ENCODE assay signal across 19 mouse cellular contexts in the genomic region with DNA sequence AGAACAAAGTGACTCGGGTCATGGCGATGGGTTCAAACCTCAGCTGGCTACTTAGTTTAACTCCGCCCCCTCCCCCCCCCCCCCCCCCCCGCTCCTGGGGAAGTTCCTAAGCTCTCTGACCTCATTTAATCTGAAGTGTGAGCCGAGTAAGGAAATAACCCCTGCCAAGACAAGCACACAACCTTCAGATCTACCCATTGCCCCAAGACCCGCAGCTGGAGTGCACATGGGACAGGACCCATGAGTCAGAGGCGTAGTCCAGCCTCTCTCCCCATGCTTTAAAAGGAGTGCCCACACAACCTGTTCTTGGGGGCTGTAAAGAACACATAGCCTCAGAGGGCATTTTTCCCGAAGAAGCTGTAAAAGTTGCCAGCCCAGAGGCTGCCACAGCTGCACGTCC. TPM values are rescaled to one million over a fixed set of nuclear protein-coding genes. Genes with fewer than 3 reads are reported as not detected.
DNase-seq lines count a peak whose midpoint lies in the region; ATAC-seq lines count a peak whose summit lies in the region.
"Had no signal": no experiment of that assay in that cellular context is flagged by ENCODE, and none has a peak within 500 bp of the region (broad histone marks: within the 10 kb centered on the region; RNA-seq: fewer than 3 reads in every experiment).

No protein-coding gene starts in this region.

- no peaks in the 10 kb centered on the region for H3K27me3 ChIP-seq in heart, embryonic 11.5 days (ENCODE audit: control insufficient read depth, insufficient read depth, low read length)
- H3K27me3 ChIP-seq in midbrain, embryonic 14.5 days (ENCODE audit: control insufficient read depth, insufficient read depth, low read length) = no peaks in the 10 kb centered on the region
- H3K27me3 ChIP-seq in midbrain, embryonic 11.5 days (ENCODE audit: control insufficient read depth, insufficient read depth, low read length) = no peaks in the 10 kb centered on the region
- H3K27me3 ChIP-seq in intestine, embryonic 16.5 days (replicated peaks; ENCODE audit: control insufficient read depth, insufficient read depth, low read length) = no peaks in the 10 kb centered on the region
- no peaks in the 10 kb centered on the region for H3K27me3 ChIP-seq in stomach, embryonic 14.5 days (ENCODE audit: control insufficient read depth, insufficient read depth, low read length)
- H3K27me3 ChIP-seq: forebrain, embryonic 13.5 days; Patski had no signal

- WGBS in heart, embryonic 11.5 days (ENCODE audit: insufficient replicate concordance) = 39% methylated on average over 8 of the region's 9 CpGs
- WGBS in midbrain, embryonic 14.5 days = 65% methylated on average over 7 of the region's 9 CpGs
- WGBS in midbrain, embryonic 11.5 days = 73% methylated on average over 5 of the region's 9 CpGs
- 53% methylated on average over 8 of the region's 9 CpGs for WGBS in intestine, embryonic 16.5 days
- 68% methylated on average over 7 of the region's 9 CpGs for WGBS in stomach, embryonic 14.5 days

- intact Hi-C loops in heart, postnatal 25 days (cut with DNase I) = no loop called here

- DNase-seq in heart, postnatal 25 days (ENCODE audit: low spot score) = no peak
- no peak for DNase-seq in midbrain, embryonic 14.5 days
- no peak for DNase-seq in midbrain, embryonic 11.5 days (ENCODE audit: low spot score, missing footprints)
- DNase-seq: adrenal gland, postnatal 14 days; B cell, adult 2 months; cerebellum, adult 11 months; embryo, embryonic 11 days; gastrocnemius, postnatal 25 days; kidney, adult 8-10 months; right cerebral cortex, postnatal 4 days had no signal

- ATAC-seq in heart, embryonic 11.5 days (replicated peaks; ENCODE audit: insufficient number of reproducible peaks, low FRiP score, low TSS enrichment) = no peak
- ATAC-seq in midbrain, embryonic 14.5 days (ENCODE audit: low FRiP score, low TSS enrichment) = no peak
- no peak for ATAC-seq in midbrain, embryonic 11.5 days (ENCODE audit: low FRiP score)
- ATAC-seq in intestine, embryonic 16.5 days = no peak
- ATAC-seq in stomach, embryonic 14.5 days (ENCODE audit: insufficient number of reproducible peaks, insufficient read depth, low FRiP score, low read depth) = no peak
- no peak for ATAC-seq in activated CD4-positive, CD25-positive, alpha-beta regulatory T cell, adult 4 months
- ATAC-seq in frontal cortex, adult (ENCODE audit: low TSS enrichment) = no peak
- ATAC-seq: forebrain, embryonic 13.5 days; Patski had no signal

- no peak overlapping the region for H3K27ac ChIP-seq in heart, embryonic 11.5 days (ENCODE audit: low read depth, low read length)
- H3K27ac ChIP-seq in midbrain, embryonic 14.5 days (replicated peaks; ENCODE audit: low read depth, low read length) = no peak overlapping the region
- no peak overlapping the region for H3K27ac ChIP-seq in midbrain, embryonic 11.5 days (ENCODE audit: low read depth, low read length)
- H3K27ac ChIP-seq in intestine, embryonic 16.5 days (ENCODE audit: low read length) = no peak overlapping the region
- no peak overlapping the region for H3K27ac ChIP-seq in stomach, embryonic 14.5 days (ENCODE audit: low read length)
- H3K27ac ChIP-seq: forebrain, embryonic 13.5 days had no signal

- H3K9me3 ChIP-seq in heart, embryonic 11.5 days (replicated peaks; ENCODE audit: control insufficient read depth, low read length) = no peaks in the 10 kb centered on the region
- no peaks in the 10 kb centered on the region for H3K9me3 ChIP-seq in midbrain, embryonic 14.5 days (ENCODE audit: control insufficient read depth, low read length)
- no peaks in the 10 kb centered on the region for H3K9me3 ChIP-seq in midbrain, embryonic 11.5 days (ENCODE audit: control insufficient read depth, low read length)
- no peaks in the 10 kb centered on the region for H3K9me3 ChIP-seq in intestine, embryonic 16.5 days (ENCODE audit: control insufficient read depth, low read length)
- H3K9me3 ChIP-seq in stomach, embryonic 14.5 days (ENCODE audit: control insufficient read depth, low read depth, low read length) = no peaks in the 10 kb centered on the region
- H3K9me3 ChIP-seq: forebrain, embryonic 13.5 days had no signal

- no peak overlapping the region for H3K4me3 ChIP-seq in heart, embryonic 11.5 days (ENCODE audit: low read depth, low read length)
- H3K4me3 ChIP-seq in midbrain, embryonic 14.5 days (replicated peaks; ENCODE audit: low read depth, low read length) = no peak overlapping the region
- H3K4me3 ChIP-seq in midbrain, embryonic 11.5 days (ENCODE audit: low read depth, low read length) = no peak overlapping the region
- no peak overlapping the region for H3K4me3 ChIP-seq in intestine, embryonic 16.5 days (ENCODE audit: low read length)
- H3K4me3 ChIP-seq in stomach, embryonic 14.5 days (ENCODE audit: low read depth, low read length) = no peak overlapping the region
- H3K4me3 ChIP-seq: forebrain, embryonic 13.5 days had no signal

- peak overlapping the region; percentile 45 for H3K4me2 ChIP-seq in heart, embryonic 11.5 days
- H3K4me2 ChIP-seq in midbrain, embryonic 14.5 days (ENCODE audit: low read length) = peak overlapping the region; percentile 21; the same call in 1 of the 2 replicates
- no peak overlapping the region for H3K4me2 ChIP-seq in midbrain, embryonic 11.5 days
- H3K4me2 ChIP-seq in intestine, embryonic 16.5 days (ENCODE audit: low read depth, low read length) = peak overlapping the region; percentile 20
- H3K4me2 ChIP-seq in stomach, embryonic 14.5 days (replicated peaks; ENCODE audit: low read depth, low read length) = peak overlapping the region; percentile 23

- no peaks in the 10 kb centered on the region for H3K36me3 ChIP-seq in heart, embryonic 11.5 days (ENCODE audit: control insufficient read depth, insufficient read depth, low read length)
- no peaks in the 10 kb centered on the region for H3K36me3 ChIP-seq in midbrain, embryonic 14.5 days (ENCODE audit: control insufficient read depth, insufficient read depth, low read length)
- no peaks in the 10 kb centered on the region for H3K36me3 ChIP-seq in midbrain, embryonic 11.5 days (ENCODE audit: control insufficient read depth, insufficient read depth, low read length)
- no peaks in the 10 kb centered on the region for H3K36me3 ChIP-seq in intestine, embryonic 16.5 days (ENCODE audit: control insufficient read depth, insufficient read depth, low read length)
- H3K36me3 ChIP-seq in stomach, embryonic 14.5 days (ENCODE audit: control insufficient read depth, insufficient read depth, low read length) = no peaks in the 10 kb centered on the region

- no peak overlapping the region for H3K9ac ChIP-seq in heart, embryonic 11.5 days (ENCODE audit: low read depth, low read length)
- H3K9ac ChIP-seq in midbrain, embryonic 14.5 days (replicated peaks; ENCODE audit: low read length) = no peak overlapping the region
- H3K9ac ChIP-seq in midbrain, embryonic 11.5 days (ENCODE audit: low read length) = no peak overlapping the region
- H3K9ac ChIP-seq in intestine, embryonic 16.5 days (ENCODE audit: low read depth, low read length) = no peak overlapping the region
- H3K9ac ChIP-seq in stomach, embryonic 14.5 days (replicated peaks; ENCODE audit: low read depth, low read length) = no peak overlapping the region
- H3K9ac ChIP-seq: forebrain, embryonic 13.5 days had no signal

- no peaks in the 10 kb centered on the region; the same call in 1 of the 2 replicates for H3K4me1 ChIP-seq in heart, embryonic 11.5 days (ENCODE audit: control insufficient read depth, insufficient read depth, low read length)
- H3K4me1 ChIP-seq in midbrain, embryonic 14.5 days (ENCODE audit: control insufficient read depth, insufficient read depth, low read length) = no peaks in the 10 kb centered on the region
- H3K4me1 ChIP-seq in midbrain, embryonic 11.5 days (ENCODE audit: control insufficient read depth, insufficient read depth, low read length) = no peaks in the 10 kb centered on the region
- no peaks in the 10 kb centered on the region for H3K4me1 ChIP-seq in intestine, embryonic 16.5 days (ENCODE audit: control insufficient read depth, insufficient read depth, low read length)
- H3K4me1 ChIP-seq in stomach, embryonic 14.5 days (ENCODE audit: control insufficient read depth, insufficient read depth, low read length) = no peaks in the 10 kb centered on the region

RNA-seq across cellular contexts. Expression of a gene that starts 20.0 kb away (rescaled TPM):
- polyA plus RNA-seq in heart, embryonic 11.5 days (2014; fragmentation: Nextera tagmentation; extraction: Ambion mirVana) = 0.07 TPM in 1 of 2 replicates, not detected in the other
- 1 to 10 TPM; 3.7 to 4.2 TPM for total RNA-seq in heart, postnatal 25 days (2021)
- 0.11 and 0.26 TPM in 2 replicates for polyA plus RNA-seq in midbrain, embryonic 14.5 days (2014; fragmentation: Nextera tagmentation; extraction: Ambion mirVana)
- 0.04 TPM in 1 of 2 replicates, not detected in the other for polyA plus RNA-seq in midbrain, embryonic 11.5 days (2014; fragmentation: Nextera tagmentation; extraction: Ambion mirVana)
- 0.66 and 0.94 TPM in 2 replicates for polyA plus RNA-seq in intestine, embryonic 16.5 days (2015; fragmentation: Nextera tagmentation; extraction: Ambion mirVana)
- polyA plus RNA-seq in stomach, embryonic 14.5 days (2014; fragmentation: Nextera tagmentation; extraction: Ambion mirVana) = 0.16 and 0.32 TPM in 2 replicates
- polyA plus RNA-seq in activated CD4-positive, CD25-positive, alpha-beta regulatory T cell, adult 4 months (2017; shearing (Covaris generic)) = under 1 TPM in 1 of 2 experiments, not detected in 1; 0.56 TPM
- polyA plus RNA-seq: forebrain, embryonic 13.5 days had no signal

RNA-seq across cellular contexts. Expression of a gene that starts 27.4 kb away (rescaled TPM):
- polyA plus RNA-seq in heart, embryonic 11.5 days (2014; fragmentation: Nextera tagmentation; extraction: Ambion mirVana) = 0.17 TPM in 1 of 2 replicates, not detected in the other
- total RNA-seq in heart, postnatal 25 days (2021) = not detected
- polyA plus RNA-seq in midbrain, embryonic 14.5 days (2014; fragmentation: Nextera tagmentation; extraction: Ambion mirVana) = 0.73 and 0.76 TPM in 2 replicates
- 0.14 TPM in 1 of 2 replicates, not detected in the other for polyA plus RNA-seq in midbrain, embryonic 11.5 days (2014; fragmentation: Nextera tagmentation; extraction: Ambion mirVana)
- 0.18 TPM in 1 of 2 replicates, not detected in the other for polyA plus RNA-seq in intestine, embryonic 16.5 days (2015; fragmentation: Nextera tagmentation; extraction: Ambion mirVana)
- 0.21 TPM in 1 of 2 replicates, not detected in the other for polyA plus RNA-seq in stomach, embryonic 14.5 days (2014; fragmentation: Nextera tagmentation; extraction: Ambion mirVana)
- not detected for polyA plus RNA-seq in activated CD4-positive, CD25-positive, alpha-beta regulatory T cell, adult 4 months (2017; shearing (Covaris generic))
- total RNA-seq: adrenal gland, postnatal 14 days; gastrocnemius, postnatal 25 days; liver, adult 2 months had no signal
- polyA plus RNA-seq: liver, adult 2 months; thymus, postnatal 0 days had no signal
